Mouse (Mus musculus) leukemia stem cell, adult 10-12 weeks (primary cell): ENCODE results near the gene Prrt2. TPM values are rescaled to one million over a fixed set of nuclear protein-coding genes. Genes with fewer than 3 reads are reported as not detected.

Experiments used
- polyA plus RNA-seq: library from polyadenylated mRNA; stranded (reverse); fragments of >175 nt; gene quantifications from 2 replicates; pipeline ENCODE4 v1.2.3, GENCODE M21; 2012; ENCODE audit warnings: low replicate concordance

Gene Prrt2
- polyA plus RNA-seq = 0.20 and 7.0 TPM in 2 replicates

GRCm38 (mm10) chr7:127020901-127021562, at the start of gene Prrt2, which contains the start of gene Gm42742:
Gene Prrt2, minus strand, starts transcription at chr7:127021211.
Gene Gm42742, minus strand, starts transcription at chr7:127021097.

GRCm38 (mm10) chr7:127041851-127042672, 21.1 kb upstream of the Prrt2 start, which contains the start of gene Kif22:
Gene Kif22, minus strand, starts transcription at chr7:127042471.

GRCm38 (mm10) chr7:127026984-127027726, 6.1 kb upstream of the Prrt2 start, which contains the start of gene Maz:
Gene Maz, minus strand, starts transcription at chr7:127027037.

GRCm38 (mm10) chr7:127016971-127017949, 3.8 kb downstream of the Prrt2 start, which contains the start of gene Pagr1a:
Gene Pagr1a, minus strand, starts transcription at chr7:127017352.

GRCm38 (mm10) chr7:127016481-127016485, 4.7 kb downstream of the Prrt2 start, which contains the start of gene Pagr1b:
Gene Pagr1b, minus strand, starts transcription at chr7:127016484.

GRCm38 (mm10) chr7:127014320-127014719, 6.7 kb downstream of the Prrt2 start, which contains the start of gene Mvp:
Gene Mvp, minus strand, starts transcription at chr7:127014621.

GRCm38 (mm10) chr7:126975950-126976866, 44.8 kb downstream of the Prrt2 start, which contains the start of gene Cdiptos:
Gene Cdiptos, minus strand, starts transcription at chr7:126976098.

GRCm38 (mm10) chr7:126975893-126975949, 45.3 kb downstream of the Prrt2 start, which contains the start of gene Cdipt:
Gene Cdipt, plus strand, starts transcription at chr7:126975914.

Other genes starting within 250 kb of the Prrt2 start
- gene Ypel3, start 244.3 kb downstream of the Prrt2 start, polyA plus RNA-seq = 188 and 399 TPM in 2 replicates
- gene Tbx6, start 239.7 kb downstream of the Prrt2 start, polyA plus RNA-seq = 8.3 and 13.4 TPM in 2 replicates
- gene Ppp4c, start 228.7 kb downstream of the Prrt2 start, polyA plus RNA-seq = 129 and 143 TPM in 2 replicates
- 1.5 and 3.9 TPM in 2 replicates for gene Fam57b, start 223.5 kb downstream of the Prrt2 start, polyA plus RNA-seq
- not detected in 2 replicates for gene 4930451I11Rik, start 189.6 kb downstream of the Prrt2 start, polyA plus RNA-seq
- not detected in 2 replicates for gene Doc2a, start 173.8 kb downstream of the Prrt2 start, polyA plus RNA-seq
- 80.7 and 110 TPM in 2 replicates for gene Hirip3, start 159.2 kb downstream of the Prrt2 start, polyA plus RNA-seq
- gene Ino80e, start 158.8 kb downstream of the Prrt2 start, polyA plus RNA-seq = 1,584 and 1,973 TPM in 2 replicates
- gene Taok2, start 136.5 kb downstream of the Prrt2 start, polyA plus RNA-seq = 249 and 381 TPM in 2 replicates
- gene Tmem219, start 98.3 kb downstream of the Prrt2 start, polyA plus RNA-seq = 61.9 and 90.6 TPM in 2 replicates
- gene Kctd13, start 92.3 kb downstream of the Prrt2 start, polyA plus RNA-seq = 31.6 and 58.9 TPM in 2 replicates
- gene Asphd1, start 71.6 kb downstream of the Prrt2 start, polyA plus RNA-seq = not detected in 2 replicates
- gene Sez6l2, start 70.6 kb downstream of the Prrt2 start, polyA plus RNA-seq = 1.1 and 3.1 TPM in 2 replicates
- gene Cdipt, start 45.3 kb downstream of the Prrt2 start, polyA plus RNA-seq = 99.0 and 127 TPM in 2 replicates
- 0.24 TPM in 1 of 2 replicates, not detected in the other for gene Cdiptos, start 45.1 kb downstream of the Prrt2 start, polyA plus RNA-seq
- gene Mvp, start 6.6 kb downstream of the Prrt2 start, polyA plus RNA-seq = 12.2 and 16.3 TPM in 2 replicates
- not detected in 2 replicates for gene Pagr1b, start 4.7 kb downstream of the Prrt2 start, polyA plus RNA-seq
- 0.99 and 28.8 TPM in 2 replicates for gene Pagr1a, start 3.9 kb downstream of the Prrt2 start, polyA plus RNA-seq
- 89.5 and 197 TPM in 2 replicates for gene Gm42742, start 114 bp downstream of the Prrt2 start, polyA plus RNA-seq
- 992 and 1,684 TPM in 2 replicates for gene Maz, start 5.8 kb upstream of the Prrt2 start, polyA plus RNA-seq
- 23.8 and 26.3 TPM in 2 replicates for gene Kif22, start 21.3 kb upstream of the Prrt2 start, polyA plus RNA-seq
- not detected in 2 replicates for gene Zg16, start 66.1 kb upstream of the Prrt2 start, polyA plus RNA-seq
- 99.5 and 130 TPM in 2 replicates for gene AI467606, start 70.1 kb upstream of the Prrt2 start, polyA plus RNA-seq
- 1.9 and 3.6 TPM in 2 replicates for gene Qprt, start 101.0 kb upstream of the Prrt2 start, polyA plus RNA-seq
- gene Spn, start 116.6 kb upstream of the Prrt2 start, polyA plus RNA-seq = 73.3 and 200 TPM in 2 replicates
- 55.9 and 67.9 TPM in 2 replicates for gene Cd2bp2, start 174.8 kb upstream of the Prrt2 start, polyA plus RNA-seq
- 87.2 and 117 TPM in 2 replicates for gene Tbc1d10b, start 187.3 kb upstream of the Prrt2 start, polyA plus RNA-seq
- 2.1 TPM in 1 of 2 replicates, not detected in the other for gene Mylpf, start 187.7 kb upstream of the Prrt2 start, polyA plus RNA-seq
- gene Zfp553, start 211.8 kb upstream of the Prrt2 start, polyA plus RNA-seq = 17.3 and 29.4 TPM in 2 replicates
- gene Sept1, start 211.9 kb upstream of the Prrt2 start, polyA plus RNA-seq = 439 and 604 TPM in 2 replicates
- 141 and 154 TPM in 2 replicates for gene Zfp771, start 223.1 kb upstream of the Prrt2 start, polyA plus RNA-seq
- 23.3 and 79.5 TPM in 2 replicates for gene Dctpp1, start 239.5 kb upstream of the Prrt2 start, polyA plus RNA-seq